Mouse (Mus musculus) heart, postnatal 4 days (tissue): ENCODE results near the gene Hexb. TPM values are rescaled to one million over a fixed set of nuclear protein-coding genes. Genes with fewer than 3 reads are reported as not detected.

Experiments
- DNase-seq: peaks from one replicate; pipeline ENCODE4 v3.0.0; 2021
- total RNA-seq, 2 experiments: library from RNA; stranded (reverse); gene quantifications; 2 replicates each; pipeline ENCODE4 v1.2.3; 2021

Gene Hexb
- total RNA-seq, 2 experiments from 2014 or later: 20.8 to 23.5 TPM

GRCm38 (mm10) chr13:97223856-97224255 is 25.7 kb upstream of the Hexb start:
- DNase-seq: no peak

GRCm38 (mm10) chr13:97220022-97220421 is 21.9 kb upstream of the Hexb start:
- no peak for DNase-seq

- DNase-seq: no peak
Measured at GRCm38 (mm10) chr13:97216196-97216595, 18.0 kb upstream of the Hexb start.

- no peak for DNase-seq
Measured at GRCm38 (mm10) chr13:97215563-97215962, 17.4 kb upstream of the Hexb start.

- DNase-seq: no peak
Measured at GRCm38 (mm10) chr13:97214583-97215268, 16.6 kb upstream of the Hexb start.

- DNase-seq: no peak
Measured at GRCm38 (mm10) chr13:97208500-97209010, 10.4 kb upstream of the Hexb start.

GRCm38 (mm10) chr13:97208112-97208478 is 9.9 kb upstream of the Hexb start:
- DNase-seq: no peak

GRCm38 (mm10) chr13:97207472-97208111 is 9.4 kb upstream of the Hexb start:
- DNase-seq: no peak

GRCm38 (mm10) chr13:97206046-97206445 is 7.9 kb upstream of the Hexb start:
- DNase-seq: no peak

GRCm38 (mm10) chr13:97205052-97205701 is 7.0 kb upstream of the Hexb start:
- DNase-seq: peak; percentile 88

- no peak for DNase-seq
Measured at GRCm38 (mm10) chr13:97201896-97202295, 3.7 kb upstream of the Hexb start.

- DNase-seq: no peak
Measured at GRCm38 (mm10) chr13:97201076-97201475, 2.9 kb upstream of the Hexb start.

GRCm38 (mm10) chr13:97199123-97199522 is 966 bp upstream of the Hexb start:
- no peak for DNase-seq

GRCm38 (mm10) chr13:97196925-97197218 is 1.3 kb downstream of the Hexb start:
- DNase-seq: no peak

- no peak for DNase-seq
Measured at GRCm38 (mm10) chr13:97196186-97196924, 1.8 kb downstream of the Hexb start.

GRCm38 (mm10) chr13:97193420-97193819 is 4.7 kb downstream of the Hexb start:
- DNase-seq: peak; percentile 85

GRCm38 (mm10) chr13:97192649-97193048 is 5.5 kb downstream of the Hexb start:
- DNase-seq: no peak

GRCm38 (mm10) chr13:97187693-97188092 is 10.5 kb downstream of the Hexb start:
- no peak for DNase-seq

GRCm38 (mm10) chr13:97186346-97186745 is 11.8 kb downstream of the Hexb start:
- no peak for DNase-seq

- no peak for DNase-seq
Measured at GRCm38 (mm10) chr13:97184656-97185055, 13.5 kb downstream of the Hexb start.

GRCm38 (mm10) chr13:97184168-97184567 is 14.0 kb downstream of the Hexb start:
- no peak for DNase-seq

GRCm38 (mm10) chr13:97182821-97183220 is 15.3 kb downstream of the Hexb start:
- DNase-seq: no peak
